ENCODE assay signal across 15 mouse cellular contexts in the genomic region with DNA sequence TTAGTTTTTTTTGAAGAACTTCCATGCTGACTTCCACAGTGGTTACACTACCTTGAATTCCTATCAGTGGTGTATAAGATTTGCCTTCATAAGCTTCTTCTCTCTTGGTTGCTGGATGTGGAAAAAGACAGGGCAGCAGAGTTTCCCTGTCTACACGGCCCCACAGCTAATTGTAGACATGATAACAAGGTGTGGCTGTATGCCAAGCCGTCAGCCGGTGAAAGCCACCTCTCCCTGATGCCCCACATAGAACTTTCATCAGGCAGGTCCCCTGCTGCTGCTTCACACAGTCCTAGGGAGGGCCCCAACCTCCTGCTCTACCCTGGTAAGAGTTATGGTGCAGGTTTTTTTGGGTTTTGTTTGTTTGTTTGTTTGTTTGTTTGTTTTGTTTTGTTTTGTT.
"Had no signal": no experiment of that assay in that cellular context is flagged by ENCODE, and none has a peak within 500 bp of the region (broad histone marks: within the 10 kb centered on the region; RNA-seq: fewer than 3 reads in every experiment).

No protein-coding gene starts in this region.

- H3K27ac ChIP-seq: layer of hippocampus, adult 2 months; limb, embryonic 13.5 days; liver, embryonic 15.5 days; macrophage; midbrain, embryonic 12.5 days; stomach, embryonic 15.5 days had no signal

- H3K27me3 ChIP-seq: limb, embryonic 13.5 days; stomach, embryonic 15.5 days had no signal

- H3K9me3 ChIP-seq: limb, embryonic 13.5 days; liver, embryonic 15.5 days; midbrain, embryonic 12.5 days; stomach, embryonic 15.5 days had no signal

- H3K4me2 ChIP-seq: limb, embryonic 13.5 days; liver, embryonic 15.5 days; lung, embryonic 14.5 days; midbrain, embryonic 12.5 days; stomach, embryonic 15.5 days had no signal

- H3K36me3 ChIP-seq: limb, embryonic 13.5 days; liver, embryonic 15.5 days; midbrain, embryonic 12.5 days; stomach, embryonic 15.5 days had no signal

- H3K4me3 ChIP-seq: layer of hippocampus, adult 2 months; limb, embryonic 13.5 days; liver, embryonic 15.5 days; megakaryocyte, embryonic 14.5 days; midbrain, embryonic 12.5 days; stomach, embryonic 15.5 days had no signal

- DNase-seq: kidney, postnatal 10 days; kidney, postnatal 4 days; left cerebral cortex, postnatal 4 days; lung, embryonic 14.5 days; lung, postnatal 10 days; right cerebral cortex, postnatal 14 days; thymus, adult 2 months; thymus, postnatal 25 days had no signal

- H3K9ac ChIP-seq: limb, embryonic 13.5 days; liver, embryonic 15.5 days; lung, embryonic 14.5 days; midbrain, embryonic 12.5 days; stomach, embryonic 15.5 days had no signal
